Mouse (Mus musculus): ENCODE data around the gene Olfr1440. TPM values are rescaled to one million over a fixed set of nuclear protein-coding genes. Genes with fewer than 3 reads are reported as not detected.

The Olfr1440 gene
- polyA plus RNA-seq (2017; shearing (Covaris generic)): not detected

GRCm38 (mm10) chr19:12386979-12387378 is at the start of gene Olfr1440:
TSS of gene Olfr1440 (plus strand) at chr19:12387279.

GRCm38 (mm10) chr19:12417361-12417760 is 30.3 kb downstream of the Olfr1440 start, which contains the start of gene Olfr1441:
TSS of gene Olfr1441 (plus strand) at chr19:12417433.

DNA sequence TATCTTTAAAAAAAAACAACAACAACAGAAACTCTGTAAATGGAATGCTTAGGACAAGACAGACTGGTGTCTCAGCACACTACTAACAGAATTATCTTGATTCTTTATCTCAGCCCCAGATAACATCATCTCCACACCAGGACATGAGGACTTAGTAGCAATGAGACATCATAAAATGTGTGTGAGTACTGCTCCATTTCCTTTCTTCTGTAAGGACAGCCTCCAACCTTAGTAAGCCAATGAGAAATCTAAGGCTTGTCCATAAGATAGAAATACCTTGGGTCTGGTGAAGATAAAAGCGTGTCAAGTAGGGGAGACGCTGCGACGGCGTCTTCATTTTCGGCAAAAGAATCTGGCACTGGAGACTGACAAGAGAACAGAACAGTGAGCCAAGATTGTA is 40.5 kb downstream of the Olfr1440 start, which contains the start of gene Pfpl:
TSS of gene Pfpl (plus strand) at position 301 of the 400 bp plus-strand sequence.

Other genes starting within 250 kb of the Olfr1440 start
- 0.23 TPM for gene Olfr1555-ps1, start 217.2 kb upstream of the Olfr1440 start, polyA plus RNA-seq (2017; shearing (Covaris generic))
- not detected for gene Olfr1431, start 186.6 kb upstream of the Olfr1440 start, polyA plus RNA-seq (2017; shearing (Covaris generic))
- not detected for gene Olfr1432, start 154.7 kb upstream of the Olfr1440 start, polyA plus RNA-seq (2017; shearing (Covaris generic))
- gene Olfr262, start 145.6 kb upstream of the Olfr1440 start, polyA plus RNA-seq (2017; shearing (Covaris generic)): not detected
- gene Olfr235, start 126.2 kb upstream of the Olfr1440 start, polyA plus RNA-seq (2017; shearing (Covaris generic)): not detected
- not detected for gene Olfr1434, start 107.4 kb upstream of the Olfr1440 start, polyA plus RNA-seq (2017; shearing (Covaris generic))
- not detected for gene Olfr1436, start 88.1 kb upstream of the Olfr1440 start, polyA plus RNA-seq (2017; shearing (Covaris generic))
- 0.11 TPM for gene Olfr1437, start 62.2 kb upstream of the Olfr1440 start, polyA plus RNA-seq (2017; shearing (Covaris generic))
- not detected for gene Olfr1438-ps1, start 51.4 kb upstream of the Olfr1440 start, polyA plus RNA-seq (2017; shearing (Covaris generic))
- gene Olfr1441, start 30.2 kb downstream of the Olfr1440 start, polyA plus RNA-seq (2017; shearing (Covaris generic)): not detected
- 0.08 TPM for gene Pfpl, start 40.6 kb downstream of the Olfr1440 start, polyA plus RNA-seq (2017; shearing (Covaris generic))
- gene Mpeg1, start 73.5 kb downstream of the Olfr1440 start, polyA plus RNA-seq (2017; shearing (Covaris generic)): 0.50 TPM
- 7.9 TPM for gene Dtx4, start 114.2 kb downstream of the Olfr1440 start, polyA plus RNA-seq (2017; shearing (Covaris generic))
- 39.7 TPM for gene Fam111a, start 158.5 kb downstream of the Olfr1440 start, polyA plus RNA-seq (2017; shearing (Covaris generic))
- gene Gm4952, start 212.7 kb downstream of the Olfr1440 start, polyA plus RNA-seq (2017; shearing (Covaris generic)): not detected
- gene Glyat, start 246.0 kb downstream of the Olfr1440 start, polyA plus RNA-seq (2017; shearing (Covaris generic)): not detected

All from CD4-positive, CD25-positive, alpha-beta regulatory T cell (primary cell).